In the genomic region with DNA sequence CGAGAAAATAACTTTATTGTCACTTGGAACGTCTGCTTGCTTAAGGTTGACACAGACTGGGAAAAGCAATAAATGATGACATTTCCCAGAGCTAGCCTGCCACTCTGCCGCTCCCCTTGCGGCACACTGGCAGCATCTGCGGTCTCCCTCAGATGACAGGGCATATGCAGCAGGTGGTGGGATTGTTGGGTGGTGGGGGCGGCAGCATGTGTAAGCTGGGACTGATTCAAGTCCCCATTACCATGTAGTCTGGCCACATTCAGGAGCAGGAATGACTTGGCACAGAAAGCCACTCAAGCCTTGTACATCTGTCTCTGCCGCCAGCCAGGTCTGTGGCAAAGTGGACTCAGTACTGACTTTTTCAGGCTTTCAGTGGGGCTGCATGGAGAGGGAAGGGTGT, we compare ENCODE assay signal across 15 mouse cellular contexts.
DNase-seq lines count a peak whose midpoint lies in the region; ATAC-seq and TF ChIP-seq lines count a peak whose summit lies in the region.
"Had no signal": no experiment of that assay in that cellular context is flagged by ENCODE, and none has a peak within 500 bp of the region (broad histone marks: within the 10 kb centered on the region; RNA-seq: fewer than 3 reads in every experiment).

No protein-coding gene starts in this region.

- ATAC-seq in hindbrain, embryonic 15.5 days (ENCODE audit: low FRiP score, low read depth), result peak; percentile 47
- peak; percentile 46; the same call in 1 of the 2 replicates for ATAC-seq in forebrain, embryonic 14.5 days
- peak; percentile 49 for ATAC-seq in midbrain, postnatal 0 days (ENCODE audit: low FRiP score)
- no peak for ATAC-seq in liver, embryonic 11.5 days (replicated peaks; ENCODE audit: low FRiP score)

- WGBS in hindbrain, embryonic 15.5 days, result 64% methylated on average over 7 of the region's 7 CpGs
- 92% methylated on average over 7 of the region's 7 CpGs for WGBS in hindbrain, embryonic 10.5 days
- 75% methylated on average over 7 of the region's 7 CpGs for WGBS in forebrain, embryonic 14.5 days
- WGBS in midbrain, postnatal 0 days, result 76% methylated on average over 7 of the region's 7 CpGs
- 81% methylated on average over 7 of the region's 7 CpGs for WGBS in liver, embryonic 11.5 days

- no peak overlapping the region for H3K9ac ChIP-seq in hindbrain, embryonic 15.5 days
- H3K9ac ChIP-seq in forebrain, embryonic 14.5 days (ENCODE audit: low read length), result no peak overlapping the region
- no peak overlapping the region for H3K9ac ChIP-seq in midbrain, postnatal 0 days (replicated peaks; ENCODE audit: low read length, poor library complexity, severe bottlenecking)
- H3K9ac ChIP-seq in liver, embryonic 11.5 days (ENCODE audit: low read depth, low read length), result no peak overlapping the region
- H3K9ac ChIP-seq: embryonic facial prominence, embryonic 13.5 days; limb, embryonic 15.5 days had no signal

- no peak for TF ChIP-seq CTCF in midbrain, postnatal 0 days (IDR thresholded peaks at IDR 0.05)

- no peak for DNase-seq in hindbrain, embryonic 10.5 days (ENCODE audit: low spot score)
- DNase-seq in forebrain, embryonic 14.5 days (ENCODE audit: low spot score), result peak; percentile 49
- DNase-seq in layer of hippocampus, adult 8-10 months (ENCODE audit: low spot score in 2 of 2), result peak; percentile 66 to 70
- DNase-seq in midbrain, postnatal 0 days (ENCODE audit: low spot score), result peak; percentile 70
- no peak for DNase-seq in cerebellum, adult 11 months
- DNase-seq in embryo, embryonic 9.5 days (ENCODE audit: extremely low spot score), result no peak
- DNase-seq in liver, embryonic 11.5 days (ENCODE audit: low spot score), result no peak
- DNase-seq: gastrocnemius, postnatal 36 days; heart, postnatal 10 days; kidney, postnatal 10 days; spleen, adult 18-20 months had no signal

- H3K4me1 ChIP-seq in hindbrain, embryonic 15.5 days (replicated peaks), result peaks cover 18% of the 10 kb centered on the region; the same call in 1 of the 2 replicates
- peaks cover 5% of the 10 kb centered on the region; the same call in 1 of the 2 replicates for H3K4me1 ChIP-seq in hindbrain, embryonic 10.5 days (replicated peaks)
- no peaks in the 10 kb centered on the region for H3K4me1 ChIP-seq in forebrain, embryonic 14.5 days (ENCODE audit: control insufficient read depth, insufficient read depth, low read length)
- no peaks in the 10 kb centered on the region for H3K4me1 ChIP-seq in midbrain, postnatal 0 days (ENCODE audit: insufficient read depth, low read length)
- H3K4me1 ChIP-seq in liver, embryonic 11.5 days (replicated peaks; ENCODE audit: control insufficient read depth, insufficient read depth, low read length), result no peaks in the 10 kb centered on the region
- H3K4me1 ChIP-seq: embryonic facial prominence, embryonic 13.5 days had no signal

- no peaks in the 10 kb centered on the region for H3K27me3 ChIP-seq in hindbrain, embryonic 15.5 days
- 0 out of 2 replicates have a peak, but pooled peaks cover 7% of the 10 kb centered on the region for H3K27me3 ChIP-seq in hindbrain, embryonic 10.5 days (ENCODE audit: insufficient read depth, poor library complexity, severe bottlenecking)
- no peaks in the 10 kb centered on the region for H3K27me3 ChIP-seq in forebrain, embryonic 14.5 days (replicated peaks; ENCODE audit: control insufficient read depth, insufficient read depth, low read length)
- no peaks in the 10 kb centered on the region for H3K27me3 ChIP-seq in midbrain, postnatal 0 days (ENCODE audit: insufficient read depth, low read length)
- no peaks in the 10 kb centered on the region for H3K27me3 ChIP-seq in liver, embryonic 11.5 days (replicated peaks; ENCODE audit: control insufficient read depth, insufficient read depth, low read length)
- H3K27me3 ChIP-seq: CH12.LX; embryonic facial prominence, embryonic 13.5 days; limb, embryonic 15.5 days had no signal

- no peak overlapping the region for H3K4me2 ChIP-seq in hindbrain, embryonic 15.5 days
- H3K4me2 ChIP-seq in forebrain, embryonic 14.5 days (ENCODE audit: low read length), result no peak overlapping the region
- no peak overlapping the region for H3K4me2 ChIP-seq in midbrain, postnatal 0 days (ENCODE audit: low read depth, low read length, poor library complexity, severe bottlenecking)
- H3K4me2 ChIP-seq in liver, embryonic 11.5 days, result no peak overlapping the region
- H3K4me2 ChIP-seq: embryonic facial prominence, embryonic 13.5 days; limb, embryonic 15.5 days had no signal

- H3K36me3 ChIP-seq in hindbrain, embryonic 15.5 days, result no peaks in the 10 kb centered on the region
- H3K36me3 ChIP-seq in hindbrain, embryonic 10.5 days, result peaks cover 2% of the 10 kb centered on the region
- no peaks in the 10 kb centered on the region for H3K36me3 ChIP-seq in forebrain, embryonic 14.5 days (ENCODE audit: control insufficient read depth, insufficient read depth, low read length)
- no peaks in the 10 kb centered on the region for H3K36me3 ChIP-seq in midbrain, postnatal 0 days (ENCODE audit: insufficient read depth, low read length)
- no peaks in the 10 kb centered on the region for H3K36me3 ChIP-seq in liver, embryonic 11.5 days (ENCODE audit: control insufficient read depth, insufficient read depth, low read length)
- H3K36me3 ChIP-seq: embryonic facial prominence, embryonic 13.5 days; limb, embryonic 15.5 days had no signal

- H3K9me3 ChIP-seq in hindbrain, embryonic 15.5 days, result no peaks in the 10 kb centered on the region
- H3K9me3 ChIP-seq in hindbrain, embryonic 10.5 days, result no peaks in the 10 kb centered on the region
- no peaks in the 10 kb centered on the region for H3K9me3 ChIP-seq in forebrain, embryonic 14.5 days (replicated peaks; ENCODE audit: control insufficient read depth, low read length)
- no peaks in the 10 kb centered on the region for H3K9me3 ChIP-seq in midbrain, postnatal 0 days (ENCODE audit: low read length)
- H3K9me3 ChIP-seq in liver, embryonic 11.5 days (ENCODE audit: control insufficient read depth, low read length), result no peaks in the 10 kb centered on the region
- H3K9me3 ChIP-seq: embryonic facial prominence, embryonic 13.5 days; limb, embryonic 15.5 days had no signal

- no peak overlapping the region for H3K4me3 ChIP-seq in hindbrain, embryonic 15.5 days
- no peak overlapping the region for H3K4me3 ChIP-seq in hindbrain, embryonic 10.5 days
- H3K4me3 ChIP-seq in forebrain, embryonic 14.5 days (ENCODE audit: low read depth, low read length), result no peak overlapping the region
- no peak overlapping the region for H3K4me3 ChIP-seq in midbrain, postnatal 0 days (ENCODE audit: low read depth, low read length)
- no peak overlapping the region for H3K4me3 ChIP-seq in liver, embryonic 11.5 days (ENCODE audit: low read depth, low read length)
- H3K4me3 ChIP-seq: embryonic facial prominence, embryonic 13.5 days; limb, embryonic 15.5 days had no signal

- H3K27ac ChIP-seq in hindbrain, embryonic 15.5 days (replicated peaks), result no peak overlapping the region
- no peak overlapping the region for H3K27ac ChIP-seq in hindbrain, embryonic 10.5 days
- H3K27ac ChIP-seq in forebrain, embryonic 14.5 days (ENCODE audit: low read depth, low read length), result no peak overlapping the region
- no peak overlapping the region for H3K27ac ChIP-seq in midbrain, postnatal 0 days (ENCODE audit: low read depth, low read length)
- H3K27ac ChIP-seq in liver, embryonic 11.5 days (ENCODE audit: low read depth, low read length), result no peak overlapping the region
- H3K27ac ChIP-seq: embryonic facial prominence, embryonic 13.5 days; limb, embryonic 15.5 days had no signal

Comparison
In these comparisons a context has a peak if more than half of its experiments do, and no peak if none do; other contexts are left out.
1. DNase-seq: peak in forebrain, embryonic 14.5 days (single experiment), layer of hippocampus, adult 8-10 months (2 of 2) and midbrain, postnatal 0 days (single experiment); none in hindbrain, embryonic 10.5 days (single experiment), cerebellum, adult 11 months (single experiment), embryo, embryonic 9.5 days (single experiment) and liver, embryonic 11.5 days (single experiment).